In genomic region chr17:79540511-79540910, GRCm38 (mm10) we compare ENCODE assay signal across 16 mouse cellular contexts.
"Had no signal": no experiment of that assay in that cellular context is flagged by ENCODE, and none has a peak within 500 bp of the region (broad histone marks: within the 10 kb centered on the region; RNA-seq: fewer than 3 reads in every experiment).

No protein-coding gene starts in this region.

- ATAC-seq: liver, postnatal 0 days; lung, postnatal 0 days; midbrain, embryonic 16.5 days had no signal

- H3K27ac ChIP-seq: lung, embryonic 15.5 days; macrophage; midbrain, embryonic 10.5 days; midbrain, embryonic 12.5 days; neural tube, embryonic 12.5 days had no signal

- H3K4me3 ChIP-seq: lung, embryonic 15.5 days; midbrain, embryonic 10.5 days; midbrain, embryonic 12.5 days; neural tube, embryonic 12.5 days had no signal

- DNase-seq: liver, postnatal 0 days; lung, adult 2 months; lung, postnatal 14 days; lung, postnatal 36 days; midbrain, embryonic 14.5 days; right cerebral cortex, postnatal 14 days; thymus, adult 2 months; thymus, postnatal 25 days; thymus, postnatal 4 days had no signal

- H3K4me1 ChIP-seq: midbrain, embryonic 10.5 days; midbrain, embryonic 12.5 days; neural tube, embryonic 12.5 days had no signal
